Mouse (Mus musculus): ENCODE data around the gene Gm9970.

Gene Gm9970

GRCm38 (mm10) chr5:31240637-31241521 is at the start of gene Gm9970, which contains the start of gene Nrbp1:
Gene Gm9970 (minus strand): TSS chr5:31241232.
Gene Nrbp1 (plus strand): TSS chr5:31240864.
- DNase-seq (ENCODE audit: low spot score): peak; percentile 97

- DNase-seq (ENCODE audit: low spot score): no peak
Measured at GRCm38 (mm10) chr5:31289626-31290230, 48.7 kb upstream of the Gm9970 start.

GRCm38 (mm10) chr5:31288655-31289054 is 47.6 kb upstream of the Gm9970 start:
- DNase-seq (ENCODE audit: low spot score): no peak

- DNase-seq (ENCODE audit: low spot score): no peak
Measured at GRCm38 (mm10) chr5:31288225-31288624, 47.2 kb upstream of the Gm9970 start.

- DNase-seq (ENCODE audit: low spot score): no peak
Measured at GRCm38 (mm10) chr5:31279245-31279988, 38.4 kb upstream of the Gm9970 start.

GRCm38 (mm10) chr5:31273018-31273417 is 32.0 kb upstream of the Gm9970 start:
- DNase-seq (ENCODE audit: low spot score): no peak

- no peak for DNase-seq (ENCODE audit: low spot score)
Measured at GRCm38 (mm10) chr5:31267686-31268085, 26.7 kb upstream of the Gm9970 start.

- DNase-seq (ENCODE audit: low spot score): no peak
Measured at GRCm38 (mm10) chr5:31266101-31266500, 25.1 kb upstream of the Gm9970 start.

- DNase-seq (ENCODE audit: low spot score): no peak
Measured at GRCm38 (mm10) chr5:31257616-31258015, 16.6 kb upstream of the Gm9970 start.

GRCm38 (mm10) chr5:31255971-31256370 is 14.9 kb upstream of the Gm9970 start:
- DNase-seq (ENCODE audit: low spot score): no peak

- DNase-seq (ENCODE audit: low spot score): no peak
Measured at GRCm38 (mm10) chr5:31255381-31255780, 14.3 kb upstream of the Gm9970 start.

GRCm38 (mm10) chr5:31254901-31255300 is 13.9 kb upstream of the Gm9970 start:
- DNase-seq (ENCODE audit: low spot score): no peak

- DNase-seq (ENCODE audit: low spot score): no peak
Measured at GRCm38 (mm10) chr5:31254452-31254851, 13.4 kb upstream of the Gm9970 start.

- DNase-seq (ENCODE audit: low spot score): no peak
Measured at GRCm38 (mm10) chr5:31253806-31254205, 12.8 kb upstream of the Gm9970 start.

GRCm38 (mm10) chr5:31252795-31253545 is 11.9 kb upstream of the Gm9970 start:
- peak; percentile 28 for DNase-seq (ENCODE audit: low spot score)

GRCm38 (mm10) chr5:31252151-31252550 is 11.1 kb upstream of the Gm9970 start:
- no peak for DNase-seq (ENCODE audit: low spot score)

GRCm38 (mm10) chr5:31251541-31252101 is 10.6 kb upstream of the Gm9970 start, which contains the start of gene Krtcap3:
Gene Krtcap3 (plus strand): TSS chr5:31251691.
- peak; percentile 46 for DNase-seq (ENCODE audit: low spot score)

- peak; percentile 18 for DNase-seq (ENCODE audit: low spot score)
Measured at GRCm38 (mm10) chr5:31250716-31251115, 9.7 kb upstream of the Gm9970 start.

- DNase-seq (ENCODE audit: low spot score): no peak
Measured at GRCm38 (mm10) chr5:31242191-31242590, 1.2 kb upstream of the Gm9970 start.

- DNase-seq (ENCODE audit: low spot score): no peak
Measured at GRCm38 (mm10) chr5:31241522-31242034, 546 bp upstream of the Gm9970 start.

- no peak for DNase-seq (ENCODE audit: low spot score)
Measured at GRCm38 (mm10) chr5:31226641-31227040, 14.4 kb downstream of the Gm9970 start.
